ENCODE assay signal across 11 mouse cellular contexts in genomic region chr15:37159956-37160355, GRCm38 (mm10).
"Had no signal": no experiment of that assay in that cellular context is flagged by ENCODE, and none has a peak within 500 bp of the region (broad histone marks: within the 10 kb centered on the region; RNA-seq: fewer than 3 reads in every experiment).

No protein-coding gene starts in this region.

- H3K36me3 ChIP-seq: liver, embryonic 12.5 days; liver, embryonic 15.5 days; lung, embryonic 15.5 days; midbrain, embryonic 10.5 days; neural tube, embryonic 13.5 days had no signal

- ATAC-seq: liver, embryonic 12.5 days had no signal

- H3K4me3 ChIP-seq: layer of hippocampus, adult 2 months; liver, embryonic 12.5 days; liver, embryonic 15.5 days; lung, embryonic 15.5 days; megakaryocyte, embryonic 14.5 days; midbrain, embryonic 10.5 days; neural tube, embryonic 13.5 days had no signal

- H3K9me3 ChIP-seq: liver, embryonic 12.5 days; liver, embryonic 15.5 days; lung, embryonic 15.5 days; midbrain, embryonic 10.5 days; neural tube, embryonic 13.5 days had no signal

- H3K4me2 ChIP-seq: liver, embryonic 12.5 days; liver, embryonic 15.5 days; lung, embryonic 15.5 days; neural tube, embryonic 13.5 days had no signal

- H3K4me1 ChIP-seq: liver, embryonic 12.5 days; liver, embryonic 15.5 days; megakaryocyte, embryonic 14.5 days had no signal

- H3K9ac ChIP-seq: liver, embryonic 12.5 days; liver, embryonic 15.5 days; lung, embryonic 15.5 days; neural tube, embryonic 13.5 days had no signal

- H3K27me3 ChIP-seq: liver, embryonic 12.5 days; liver, embryonic 15.5 days; lung, embryonic 15.5 days; neural tube, embryonic 13.5 days had no signal

- H3K27ac ChIP-seq: layer of hippocampus, adult 2 months; liver, embryonic 12.5 days; liver, embryonic 15.5 days; lung, embryonic 15.5 days; midbrain, embryonic 10.5 days; neural tube, embryonic 13.5 days had no signal

- DNase-seq: layer of hippocampus, adult 9-11 months; right cerebral cortex, postnatal 25 days; spleen, adult 18-20 months; thymus, postnatal 25 days had no signal
